Mouse (Mus musculus): Measurements from ENCODE around the gene Rpl36a-ps1. TPM values are rescaled to one million over a fixed set of nuclear protein-coding genes. Genes with fewer than 3 reads are reported as not detected.
"Not testable (repeated sequence)": the region's sequence is repeated elsewhere in the genome, so short reads cannot be mapped to it uniquely, and the experiment has no call there.

Rpl36a-ps1 gene
- polyA plus RNA-seq (2015; fragmentation: Nextera tagmentation; extraction: Ambion mirVana): 2.0 and 2.7 TPM in 2 replicates

DNA sequence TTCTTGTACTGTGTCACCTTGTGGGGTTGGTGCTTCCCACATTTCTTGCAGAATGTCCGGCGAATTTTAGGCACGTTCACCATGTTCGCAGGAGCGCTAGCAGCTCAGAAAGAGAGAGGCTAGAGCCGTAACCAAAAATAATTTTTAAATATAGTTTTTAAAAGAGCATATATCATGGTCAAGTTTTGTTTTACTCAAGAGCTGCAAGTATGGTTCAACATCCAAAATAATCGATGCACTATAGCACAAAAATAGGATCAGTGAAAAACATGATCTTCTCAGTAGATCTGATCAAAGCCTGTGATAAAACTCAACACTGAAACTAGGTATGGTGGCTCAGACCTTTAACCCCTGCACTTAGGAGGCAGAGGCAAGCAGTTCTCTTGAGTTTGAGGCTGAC, at the start of gene Rpl36a-ps1:
TSS of gene Rpl36a-ps1 (minus strand) at position 101 of the 400 bp plus-strand sequence.
- 0 out of 2 replicates have a peak, but pooled peaks cover 7% of the 10 kb centered on the region for H3K4me1 ChIP-seq
- no peak within 1 kb of the TSS for H3K4me2 ChIP-seq
- no peaks in the 10 kb centered on the region for H3K27me3 ChIP-seq
- H3K9ac ChIP-seq: no peak within 1 kb of the TSS
- no peak within 1 kb of the TSS for H3K27ac ChIP-seq
- H3K36me3 ChIP-seq: no peaks in the 10 kb centered on the region
- ATAC-seq (replicated peaks; ENCODE audit: low FRiP score): no peak
- no peak within 1 kb of the TSS for H3K4me3 ChIP-seq (replicated peaks)
- no peaks in the 10 kb centered on the region; the same call in 1 of the 2 replicates for H3K9me3 ChIP-seq (replicated peaks)
- 96% methylated on average over 7 of the region's 7 CpGs for WGBS

DNA sequence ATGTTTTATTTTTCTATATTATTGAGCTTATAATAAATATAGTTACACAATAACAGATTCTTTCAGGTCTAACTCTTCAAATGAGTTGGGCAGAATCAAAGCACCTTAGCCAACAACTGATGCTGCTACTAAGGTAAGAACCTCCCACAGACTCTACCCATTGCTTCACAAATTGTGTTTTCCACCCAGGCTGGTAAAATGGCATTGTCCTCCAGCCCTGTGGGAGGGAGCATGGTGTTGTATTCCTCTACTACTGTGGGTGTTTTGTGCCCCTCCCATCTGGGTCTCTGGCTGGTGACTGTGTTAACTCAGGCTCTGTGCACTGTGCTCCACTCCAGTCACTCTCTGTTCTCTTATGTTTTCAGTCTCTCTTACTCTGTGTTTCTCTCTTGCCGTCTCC, 49.4 kb upstream of the Rpl36a-ps1 start:
- peak overlapping the region; percentile 99; the same call in 1 of the 2 replicates for H3K4me3 ChIP-seq (replicated peaks)

DNA sequence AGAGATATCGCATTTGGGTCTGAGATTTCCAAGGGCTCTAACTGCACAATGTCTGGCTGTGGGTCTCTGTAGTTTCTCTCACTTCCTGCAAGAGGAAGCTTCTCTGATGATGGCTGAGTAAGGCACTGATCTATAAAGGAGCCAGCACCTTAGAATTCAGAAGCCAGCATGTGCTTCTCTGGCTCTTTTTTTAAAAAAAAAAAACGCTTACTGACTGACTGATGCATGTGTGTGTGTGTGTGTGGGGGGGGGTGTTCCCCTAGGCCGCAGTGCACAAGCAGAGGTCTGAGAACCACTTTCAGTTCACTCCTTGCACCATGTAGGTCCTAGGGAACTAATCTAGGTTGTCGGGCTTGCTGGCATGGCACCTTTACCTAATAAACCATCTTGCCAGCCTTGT, 47.3 kb upstream of the Rpl36a-ps1 start:
- H3K9me3 ChIP-seq (replicated peaks): no peaks in the 10 kb centered on the region
- no peaks in the 10 kb centered on the region for H3K27me3 ChIP-seq
- H3K27ac ChIP-seq: no peak overlapping the region
- no peak overlapping the region for H3K4me2 ChIP-seq
- H3K9ac ChIP-seq: no peak overlapping the region
- H3K4me3 ChIP-seq (replicated peaks): no peak overlapping the region
- no peak for ATAC-seq (replicated peaks; ENCODE audit: low FRiP score)
- peaks cover 28% of the 10 kb centered on the region for H3K4me1 ChIP-seq
- H3K36me3 ChIP-seq: peaks cover 22% of the 10 kb centered on the region
- 62% methylated on average over 4 of the region's 4 CpGs for WGBS

More for the DNA sequence above, 49.4 kb upstream of the Rpl36a-ps1 start:
- Histone ChIP-seq H3K4me2 (peak overlapping the region; percentile 63), H3K27me3 (no peaks in the 10 kb centered on the region), H3K4me1 (peaks cover 42% of the 10 kb centered on the region), H3K9me3 (replicated peaks) (no peaks in the 10 kb centered on the region), H3K27ac (0 out of 2 replicates have a peak overlapping the region, but pooled peaks have one; percentile 18), H3K9ac (0 out of 2 replicates have a peak overlapping the region, but pooled peaks have one; percentile 98), H3K36me3 (peaks cover 8% of the 10 kb centered on the region; the same call in 1 of the 2 replicates)
- WGBS: 57% methylated on average over 1 of the region's 1 CpGs
- ATAC-seq (replicated peaks; ENCODE audit: low FRiP score): no peak

DNA sequence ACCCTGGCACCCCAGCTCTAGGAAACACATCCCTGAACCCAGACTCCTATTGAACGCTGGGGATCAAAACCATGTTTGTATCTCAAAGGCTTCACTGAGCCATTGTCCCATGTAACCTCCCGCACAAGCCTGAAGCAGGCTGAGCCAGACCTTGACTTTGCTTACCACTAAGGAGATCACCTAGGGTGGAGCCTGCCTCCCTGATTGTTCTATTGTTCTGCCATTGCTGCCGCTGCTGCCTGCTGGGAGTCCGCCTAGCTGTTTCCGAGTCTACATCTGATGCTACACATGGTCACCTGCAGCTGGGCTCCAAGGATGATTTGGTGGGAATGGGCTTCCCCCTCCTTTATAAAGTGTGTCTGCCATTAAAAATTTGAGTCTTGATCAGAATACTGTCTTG, 45.2 kb upstream of the Rpl36a-ps1 start:
- WGBS: 75% methylated on average over 5 of the region's 5 CpGs
- Histone ChIP-seq H3K36me3 (peaks cover 31% of the 10 kb centered on the region), H3K4me1 (peaks cover 21% of the 10 kb centered on the region)
- not testable (repeated sequence) for H3K9me3 ChIP-seq (replicated peaks); H3K4me2 ChIP-seq; ATAC-seq (replicated peaks; ENCODE audit: low FRiP score); H3K9ac ChIP-seq; H3K27me3 ChIP-seq; H3K27ac ChIP-seq; H3K4me3 ChIP-seq (replicated peaks)

DNA sequence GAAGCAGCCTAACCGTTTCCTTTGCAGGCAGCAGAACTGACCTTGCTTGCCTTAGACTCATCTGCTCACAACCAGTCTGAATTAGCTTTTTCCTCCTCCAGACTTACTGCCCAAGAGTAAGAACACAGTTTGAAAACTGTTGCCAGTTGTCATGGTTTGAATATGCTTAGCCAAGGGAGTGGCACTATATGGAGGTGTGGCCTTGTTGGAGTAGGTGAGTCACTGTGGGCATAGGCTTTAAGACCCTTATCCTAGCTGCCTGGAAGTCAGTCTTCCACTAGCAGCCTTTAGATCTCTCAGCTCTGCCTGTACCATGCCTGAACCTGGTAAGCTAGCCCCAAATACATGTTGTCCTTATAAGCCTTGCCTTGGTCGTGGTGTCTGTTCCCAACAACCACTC, 43.6 kb upstream of the Rpl36a-ps1 start:
- Histone ChIP-seq H3K9ac (no peak overlapping the region), H3K4me2 (no peak overlapping the region), H3K36me3 (peaks cover 42% of the 10 kb centered on the region), H3K4me3 (replicated peaks) (no peak overlapping the region), H3K9me3 (replicated peaks) (no peaks in the 10 kb centered on the region), H3K27me3 (no peaks in the 10 kb centered on the region), H3K27ac (no peak overlapping the region), H3K4me1 (peaks cover 11% of the 10 kb centered on the region)
- WGBS: 87% methylated on average over 2 of the region's 2 CpGs
- no peak for ATAC-seq (replicated peaks; ENCODE audit: low FRiP score)

DNA sequence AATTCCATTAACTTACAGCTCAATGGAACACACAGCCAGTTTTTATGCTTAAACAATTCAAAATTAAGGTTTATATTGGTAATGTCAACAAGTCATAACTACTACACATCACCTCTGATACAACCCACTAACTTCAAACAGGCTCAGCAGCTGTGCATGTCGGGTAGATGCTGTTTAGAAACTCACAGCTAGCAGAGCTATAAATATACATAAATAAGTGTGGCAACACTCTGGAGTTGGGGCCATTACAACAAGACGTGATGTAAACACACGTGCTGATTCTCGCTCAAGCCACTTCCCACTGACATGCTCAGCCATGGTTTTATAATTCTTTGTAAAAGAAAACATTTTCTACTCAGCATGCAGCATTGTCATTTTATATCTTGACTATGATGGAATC, 41.9 kb upstream of the Rpl36a-ps1 start:
- Histone ChIP-seq H3K27me3 (no peaks in the 10 kb centered on the region), H3K9ac (no peak overlapping the region), H3K4me2 (no peak overlapping the region), H3K4me1 (peaks cover 2% of the 10 kb centered on the region; the same call in 1 of the 2 replicates), H3K9me3 (replicated peaks) (no peaks in the 10 kb centered on the region), H3K4me3 (replicated peaks) (no peak overlapping the region), H3K36me3 (peaks cover 50% of the 10 kb centered on the region), H3K27ac (no peak overlapping the region)
- ATAC-seq (replicated peaks; ENCODE audit: low FRiP score): no peak
- WGBS: 78% methylated on average over 4 of the region's 4 CpGs

DNA sequence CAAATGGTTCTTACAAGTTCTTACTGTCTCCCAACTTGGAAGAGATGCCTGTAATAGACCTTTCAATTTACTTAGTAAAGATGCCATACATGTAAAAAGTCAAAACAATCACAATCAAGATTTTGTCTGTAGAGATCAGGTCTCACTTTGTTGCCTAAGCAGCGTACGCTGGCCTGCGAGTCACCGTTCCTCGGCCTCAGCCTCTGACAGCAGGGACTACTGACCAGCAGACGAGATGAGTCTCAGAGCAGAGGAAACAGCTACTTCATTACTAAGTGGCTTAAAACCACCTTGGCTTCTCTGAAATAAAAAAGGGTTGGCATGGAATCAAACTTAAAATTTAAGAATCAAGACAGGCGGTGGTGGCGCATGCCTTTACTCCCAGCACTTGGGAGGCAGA, 40.7 kb upstream of the Rpl36a-ps1 start:
- not testable (repeated sequence) for ATAC-seq (replicated peaks; ENCODE audit: low FRiP score); H3K4me2 ChIP-seq; H3K27ac ChIP-seq; H3K27me3 ChIP-seq; H3K4me1 ChIP-seq; H3K9ac ChIP-seq; H3K4me3 ChIP-seq (replicated peaks); H3K9me3 ChIP-seq (replicated peaks)
- peaks cover 44% of the 10 kb centered on the region for H3K36me3 ChIP-seq
- 98% methylated on average over 8 of the region's 8 CpGs for WGBS

DNA sequence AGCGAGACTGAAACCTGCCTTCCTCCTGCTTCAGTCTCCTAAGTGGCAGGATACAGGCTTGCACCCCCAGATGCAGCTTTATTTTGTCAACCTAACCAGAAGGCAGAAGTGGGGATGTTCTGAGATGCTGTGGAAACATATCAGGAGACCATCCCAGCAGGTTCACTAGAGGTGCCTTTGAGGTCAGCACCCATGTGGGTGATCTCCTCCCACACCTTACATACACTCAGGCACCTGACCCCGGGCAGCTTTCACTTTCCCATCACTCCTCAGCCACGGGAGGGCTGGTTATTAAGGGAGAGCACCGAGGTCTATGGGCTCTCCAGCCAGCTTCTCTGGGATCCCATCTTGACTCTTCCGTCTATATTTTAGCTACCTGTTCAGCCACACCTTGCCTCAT, 38.5 kb upstream of the Rpl36a-ps1 start:
- 78% methylated on average over 5 of the region's 5 CpGs for WGBS
- H3K4me2 ChIP-seq: no peak overlapping the region
- H3K9ac ChIP-seq: no peak overlapping the region
- no peaks in the 10 kb centered on the region for H3K27me3 ChIP-seq
- no peaks in the 10 kb centered on the region for H3K9me3 ChIP-seq (replicated peaks)
- H3K4me1 ChIP-seq: no peaks in the 10 kb centered on the region
- 0 out of 2 replicates have a peak, but pooled peaks have one; percentile 33 for ATAC-seq (replicated peaks; ENCODE audit: low FRiP score)
- H3K4me3 ChIP-seq (replicated peaks): no peak overlapping the region
- H3K36me3 ChIP-seq: peaks cover 33% of the 10 kb centered on the region
- H3K27ac ChIP-seq: no peak overlapping the region

DNA sequence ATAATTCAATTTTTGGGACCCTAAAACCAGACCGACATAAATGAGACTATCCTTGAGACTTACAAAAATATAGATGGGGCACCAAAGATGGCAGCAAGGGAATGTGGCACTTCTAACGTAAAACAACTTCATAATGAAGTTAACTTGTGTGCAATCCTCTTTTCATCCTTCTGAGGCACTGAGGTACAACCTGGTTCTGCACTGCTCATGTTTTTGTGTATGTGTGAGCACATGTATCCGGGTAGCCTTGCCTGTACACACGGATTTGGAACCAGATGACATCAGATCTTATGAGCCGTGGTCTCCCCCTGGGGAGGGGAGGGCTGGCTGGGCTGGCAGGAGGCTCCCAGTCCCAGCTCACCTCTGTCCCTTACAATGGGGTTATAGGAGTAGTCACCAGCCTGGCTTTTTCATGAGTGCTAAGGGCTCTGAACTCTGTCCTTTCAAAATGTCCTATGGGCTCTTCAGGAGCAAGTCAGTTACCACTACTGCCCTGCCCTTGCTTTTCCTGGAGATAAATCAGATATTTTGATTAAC, 37.3 kb upstream of the Rpl36a-ps1 start:
- ATAC-seq (replicated peaks; ENCODE audit: low FRiP score): no peak
- Histone ChIP-seq H3K4me2 (no peak overlapping the region), H3K4me3 (replicated peaks) (no peak overlapping the region), H3K27ac (no peak overlapping the region), H3K4me1 (no peaks in the 10 kb centered on the region), H3K36me3 (peaks cover 28% of the 10 kb centered on the region), H3K9ac (no peak overlapping the region), H3K27me3 (no peaks in the 10 kb centered on the region), H3K9me3 (replicated peaks) (no peaks in the 10 kb centered on the region)
- 84% methylated on average over 5 of the region's 5 CpGs for WGBS

DNA sequence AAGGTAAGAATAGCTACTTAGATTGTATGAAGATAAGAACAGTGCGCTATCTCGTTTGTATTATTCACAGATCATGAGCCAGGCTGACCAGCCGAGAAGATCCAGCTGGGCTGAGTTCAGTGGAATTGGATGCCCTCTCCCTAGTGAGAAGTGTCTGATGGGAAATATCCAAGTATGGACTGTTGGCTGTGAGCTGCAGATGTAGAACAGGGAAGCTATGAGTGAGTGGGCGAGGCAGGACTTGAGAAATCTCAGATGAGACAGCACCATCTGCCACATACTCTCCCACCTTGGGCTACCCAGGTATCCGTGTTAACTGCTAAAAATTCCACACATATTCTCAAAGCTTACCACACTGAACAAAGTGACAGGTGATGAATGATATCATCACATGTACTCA, 35.9 kb upstream of the Rpl36a-ps1 start:
- no peak overlapping the region for H3K27ac ChIP-seq
- no peak overlapping the region for H3K9ac ChIP-seq
- no peaks in the 10 kb centered on the region for H3K4me1 ChIP-seq
- H3K36me3 ChIP-seq: peaks cover 22% of the 10 kb centered on the region
- H3K9me3 ChIP-seq (replicated peaks): no peaks in the 10 kb centered on the region
- ATAC-seq (replicated peaks; ENCODE audit: low FRiP score): no peak
- no peak overlapping the region for H3K4me2 ChIP-seq
- no peaks in the 10 kb centered on the region for H3K27me3 ChIP-seq
- H3K4me3 ChIP-seq (replicated peaks): no peak overlapping the region
- 72% methylated on average over 5 of the region's 5 CpGs for WGBS

DNA sequence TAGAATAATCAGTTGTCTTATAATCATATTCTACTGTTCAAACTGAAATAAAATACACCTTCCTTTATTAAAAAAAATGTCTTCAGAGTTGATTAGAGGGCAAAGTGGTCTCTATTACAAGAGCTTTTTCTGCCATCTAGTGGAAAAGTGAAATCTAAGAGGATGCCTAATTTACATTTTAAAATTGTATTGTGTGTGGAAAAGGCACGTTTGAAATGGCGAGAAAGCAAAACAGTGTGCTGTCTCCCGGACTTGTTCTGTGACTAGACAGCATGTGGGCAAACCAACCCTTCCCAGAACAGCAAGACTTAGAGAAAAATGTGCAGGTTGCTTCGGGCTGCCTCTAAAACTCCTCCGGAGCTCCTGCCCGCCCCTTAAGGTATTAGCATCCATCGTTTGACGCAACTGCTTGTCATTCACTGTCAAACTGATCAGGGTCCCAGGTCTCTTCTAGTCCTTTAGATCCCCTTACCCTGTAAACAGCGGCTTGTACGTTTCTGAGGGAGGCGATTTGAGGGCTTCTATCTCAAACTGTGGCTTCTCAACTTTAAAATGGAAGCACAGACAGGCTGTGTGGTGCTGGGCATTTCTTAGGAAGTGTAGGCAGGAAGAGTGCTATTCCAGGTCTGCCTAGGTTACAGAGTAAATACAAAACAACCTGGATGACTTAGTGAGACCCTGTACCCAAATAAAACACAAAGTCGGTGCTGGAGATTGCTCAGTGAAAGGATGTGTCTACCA, 28.4 kb upstream of the Rpl36a-ps1 start:
- WGBS: 45% methylated on average over 12 of the region's 12 CpGs
- Histone ChIP-seq H3K4me1 (peaks cover 7% of the 10 kb centered on the region; the same call in 1 of the 2 replicates), H3K27me3 (no peaks in the 10 kb centered on the region), H3K9ac (no peak overlapping the region), H3K4me2 (peak overlapping the region; percentile 51), H3K27ac (no peak overlapping the region), H3K9me3 (replicated peaks) (no peaks in the 10 kb centered on the region), H3K36me3 (no peaks in the 10 kb centered on the region), H3K4me3 (replicated peaks) (peak overlapping the region; percentile 28)
- ATAC-seq (replicated peaks; ENCODE audit: low FRiP score): no peak

DNA sequence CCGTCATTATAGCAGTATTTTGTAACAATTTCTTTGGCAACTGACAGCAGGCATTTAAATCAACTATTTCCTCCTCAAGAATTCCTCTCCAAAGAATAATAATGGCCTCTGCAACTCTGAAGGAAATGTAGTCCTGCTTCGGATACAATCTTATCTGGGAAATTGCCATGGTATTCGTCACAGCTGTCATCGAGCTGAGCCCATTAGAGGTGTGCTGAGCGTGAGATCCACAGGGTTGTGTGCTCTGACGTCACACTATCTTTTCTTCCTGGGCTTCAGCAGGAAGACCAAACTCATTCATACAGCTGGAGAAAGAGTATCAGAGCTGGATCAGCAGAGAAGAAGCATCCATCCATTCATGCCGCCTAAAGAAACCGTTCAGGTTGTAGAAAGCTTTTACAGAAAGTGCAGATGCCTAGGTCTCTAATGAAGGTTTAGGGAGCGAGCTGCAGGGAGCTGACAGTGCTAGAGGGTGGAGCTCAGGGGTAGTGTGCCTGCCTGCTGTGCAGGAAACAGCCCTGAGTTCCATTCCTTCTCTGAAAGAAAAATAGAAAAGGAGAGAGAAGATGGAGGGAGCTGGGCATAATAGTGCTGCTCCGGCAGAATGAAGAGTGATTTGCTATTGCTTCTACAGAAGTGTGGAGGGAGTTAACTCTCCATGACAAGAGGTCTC, 25.2 kb upstream of the Rpl36a-ps1 start:
- ATAC-seq (replicated peaks; ENCODE audit: low FRiP score): 0 out of 2 replicates have a peak, but pooled peaks have one; percentile 46

More for the DNA sequence above, 25.2 kb upstream of the Rpl36a-ps1 start:
- Histone ChIP-seq H3K4me3 (replicated peaks) (no peak overlapping the region), H3K4me2 (0 out of 2 replicates have a peak overlapping the region, but pooled peaks have one; percentile 10), H3K4me1 (peaks cover 7% of the 10 kb centered on the region; the same call in 1 of the 2 replicates), H3K9ac (no peak overlapping the region), H3K36me3 (no peaks in the 10 kb centered on the region), H3K27me3 (no peaks in the 10 kb centered on the region), H3K27ac (peak overlapping the region; percentile 16; the same call in 1 of the 2 replicates), H3K9me3 (replicated peaks) (no peaks in the 10 kb centered on the region)
- WGBS: 52% methylated on average over 10 of the region's 10 CpGs
